Mouse (Mus musculus) liver, embryonic 13.5 days (tissue): ENCODE data around the gene Rasl11b. TPM values are rescaled to one million over a fixed set of nuclear protein-coding genes. Genes with fewer than 3 reads are reported as not detected.

Experiments used
- ATAC-seq: fragments of 200-750 bp; cut with Nextera tagmentation; 2 replicates; pipeline ENCODE4 v1.8.0; 2017; ENCODE audit warnings: low read depth, mild to moderate bottlenecking, moderate number of reproducible peaks, moderate library complexity
- DNase-seq: peaks from one replicate; pipeline ENCODE4 v3.0.0; 2022
- H3K27ac ChIP-seq: fragments of 300-500 bp; sonication (generic); 2 replicates; pipeline ENCODE4 v1.5.1; 2015; ENCODE audit warnings: moderate library complexity, mild to moderate bottlenecking, inconsistent platforms
- H3K27me3 ChIP-seq: fragments of 300-500 bp; sonication (generic); 2 replicates; pipeline ENCODE4 v1.6.1; 2015; ENCODE audit warnings: mild to moderate bottlenecking, inconsistent platforms
- H3K36me3 ChIP-seq: fragments of 300-500 bp; sonication (generic); 2 replicates; pipeline ENCODE4 v1.6.1; 2015; ENCODE audit warnings: mild to moderate bottlenecking, inconsistent platforms
- H3K4me1 ChIP-seq: fragments of 300-500 bp; sonication (generic); replicated peaks from 2 replicates; pipeline ENCODE4 v1.6.1; 2015; ENCODE audit warnings: inconsistent platforms
- H3K4me2 ChIP-seq: fragments of 300-500 bp; sonication (generic); 2 replicates; pipeline ENCODE4 v1.6.1; 2015; ENCODE audit warnings: inconsistent platforms, mild to moderate bottlenecking, moderate library complexity
- H3K4me3 ChIP-seq: fragments of 300-500 bp; sonication (generic); replicated peaks from 2 replicates; pipeline ENCODE4 v1.5.1; 2015; ENCODE audit warnings: mild to moderate bottlenecking, inconsistent platforms
- H3K9ac ChIP-seq: fragments of 300-500 bp; sonication (generic); 2 replicates; pipeline ENCODE4 v1.6.1; 2015; ENCODE audit warnings: mild to moderate bottlenecking, inconsistent platforms
- H3K9me3 ChIP-seq: fragments of 300-500 bp; sonication (generic); replicated peaks from 2 replicates; pipeline ENCODE4 v1.6.1; 2016; ENCODE audit warnings: inconsistent platforms
- WGBS: fragments of 180-500 bp; shearing (Covaris S2); methylation state at CpG from one replicate; pipeline ENCODE4 v1.1.7; 2015; ENCODE audit not compliant: insufficient replicate concordance; 5-methylcytosine and 5-hydroxymethylcytosine counted together
- polyA plus RNA-seq: library from polyadenylated mRNA; unstranded; fragments of >200 nt; fragmentation: Nextera tagmentation; extraction: Ambion mirVana; gene quantifications from 2 replicates; pipeline ENCODE4 v1.2.1, GENCODE M21; 2015

The Rasl11b gene
- polyA plus RNA-seq, 1 experiment from 2014 or later: 4.3 TPM

DNA sequence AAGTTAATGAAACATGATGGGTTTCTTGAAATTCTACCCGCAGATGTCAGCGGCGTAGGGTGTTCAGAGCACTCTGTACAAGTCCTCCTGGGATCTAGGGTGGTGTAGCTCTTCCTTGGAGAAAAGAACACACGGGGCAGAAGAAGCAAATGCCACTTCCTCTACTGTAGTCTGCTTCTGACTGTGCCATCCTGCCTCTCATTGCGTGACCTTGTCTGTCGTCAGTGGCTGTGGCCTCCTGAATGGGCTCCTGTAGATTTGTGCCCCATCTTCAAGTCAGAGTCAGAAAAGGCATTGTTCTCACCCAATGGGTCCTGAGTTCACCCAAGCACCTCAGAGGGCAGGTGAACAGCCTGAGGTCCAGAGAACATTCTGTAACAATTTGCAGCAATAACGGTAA lies 30.5 kb upstream of the Rasl11b start:
- no peak for ATAC-seq
- Histone ChIP-seq H3K4me3 (no peak overlapping the region), H3K4me2 (no peak overlapping the region), H3K27me3 (no peaks in the 10 kb centered on the region; the same call in 1 of the 2 replicates), H3K4me1 (peaks cover 13% of the 10 kb centered on the region), H3K36me3 (no peaks in the 10 kb centered on the region), H3K9ac (no peak overlapping the region), H3K9me3 (no peaks in the 10 kb centered on the region), H3K27ac (no peak overlapping the region)
- WGBS: 63% methylated on average over 7 of the region's 7 CpGs
- DNase-seq: no peak

DNA sequence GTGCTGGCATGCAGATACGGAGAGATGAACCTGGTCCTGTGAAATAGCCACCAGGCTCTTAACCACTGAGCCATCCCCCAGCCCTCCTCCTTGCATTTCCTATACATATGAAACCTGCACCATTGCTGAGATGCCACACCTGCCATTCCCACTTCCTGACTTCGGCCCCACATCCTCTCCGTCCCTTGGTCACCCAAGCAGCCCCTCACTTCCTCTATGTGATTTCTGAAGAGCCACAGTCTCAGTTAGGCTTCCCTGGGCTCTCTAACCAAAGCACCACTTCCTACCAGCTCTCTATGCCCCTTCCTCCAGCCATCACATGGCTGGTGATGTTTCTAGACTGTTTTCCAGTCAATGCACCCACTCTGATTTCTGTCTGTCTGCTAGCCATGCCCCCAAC lies 28.4 kb upstream of the Rasl11b start:
- H3K4me2 ChIP-seq: no peak overlapping the region
- no peak overlapping the region for H3K4me3 ChIP-seq
- no peaks in the 10 kb centered on the region for H3K4me1 ChIP-seq
- H3K9me3 ChIP-seq: no peaks in the 10 kb centered on the region
- 28% methylated on average over 3 of the region's 3 CpGs for WGBS
- H3K36me3 ChIP-seq: no peaks in the 10 kb centered on the region
- H3K27me3 ChIP-seq: no peaks in the 10 kb centered on the region
- no peak for DNase-seq
- no peak for ATAC-seq
- H3K27ac ChIP-seq: no peak overlapping the region
- no peak overlapping the region for H3K9ac ChIP-seq

DNA sequence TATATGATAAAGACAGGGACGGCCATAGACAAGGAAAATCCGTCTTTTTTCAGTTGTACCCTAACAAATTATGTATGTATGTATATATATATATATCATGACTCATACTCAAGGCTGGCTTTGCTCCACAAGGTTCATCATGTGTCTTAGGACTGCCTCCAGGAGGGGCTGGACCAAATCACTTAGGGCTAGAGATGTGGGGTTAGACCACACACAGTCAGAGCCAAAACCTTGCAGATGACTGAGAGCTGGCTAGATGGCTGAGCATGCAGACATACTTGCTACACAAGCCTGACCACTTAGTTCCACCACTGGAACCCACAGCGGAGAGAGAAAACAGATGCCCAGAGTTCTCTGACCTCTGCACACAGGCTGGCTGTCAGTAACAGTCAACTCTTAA lies 27.0 kb upstream of the Rasl11b start:
- ATAC-seq: no peak

DNA sequence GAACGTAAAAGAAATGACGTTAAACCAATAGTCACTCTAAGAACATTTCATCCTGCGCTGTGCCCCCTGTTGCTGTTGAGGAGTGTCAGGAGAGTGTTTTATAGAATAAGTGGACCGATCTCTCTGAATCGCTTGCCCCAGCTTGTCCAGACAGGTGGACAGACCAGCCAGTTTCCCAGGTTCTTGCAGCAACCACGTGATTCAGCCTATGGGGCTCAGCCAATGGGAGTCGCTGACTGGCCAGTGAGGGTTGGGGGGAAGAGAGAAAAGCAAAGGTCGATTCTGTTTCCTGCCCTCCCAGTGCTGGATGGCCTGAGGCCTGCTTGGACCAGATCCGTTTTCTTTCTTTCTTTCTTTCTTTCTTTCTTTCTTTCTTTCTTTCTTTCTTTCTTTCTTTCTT lies 23.3 kb upstream of the Rasl11b start:
- Histone ChIP-seq H3K27ac (no peak overlapping the region), H3K9ac (no peak overlapping the region), H3K4me1 (peaks cover 6% of the 10 kb centered on the region; the same call in 1 of the 2 replicates), H3K9me3 (no peaks in the 10 kb centered on the region), H3K4me3 (no peak overlapping the region), H3K4me2 (no peak overlapping the region), H3K36me3 (no peaks in the 10 kb centered on the region), H3K27me3 (0 out of 2 replicates have a peak, but pooled peaks cover 9% of the 10 kb centered on the region)
- WGBS: 55% methylated on average over 9 of the region's 9 CpGs
- peak; percentile 34; the same call in 1 of the 2 replicates for ATAC-seq
- DNase-seq: no peak

More for the DNA sequence above, 27.0 kb upstream of the Rasl11b start:
- Histone ChIP-seq H3K27ac (no peak overlapping the region), H3K4me1 (peaks cover 6% of the 10 kb centered on the region; the same call in 1 of the 2 replicates), H3K4me2 (no peak overlapping the region), H3K9ac (no peak overlapping the region), H3K36me3 (no peaks in the 10 kb centered on the region), H3K4me3 (no peak overlapping the region), H3K27me3 (0 out of 2 replicates have a peak, but pooled peaks cover 6% of the 10 kb centered on the region), H3K9me3 (no peaks in the 10 kb centered on the region)
- no peak for DNase-seq
- WGBS: 62% methylated on average over 3 of the region's 3 CpGs

- H3K27ac ChIP-seq: no peak overlapping the region; the same call in 1 of the 2 replicates
These were observed 22.9 kb upstream of the Rasl11b start for GRCm38 (mm10) chr5:74172208-74172607.

DNA sequence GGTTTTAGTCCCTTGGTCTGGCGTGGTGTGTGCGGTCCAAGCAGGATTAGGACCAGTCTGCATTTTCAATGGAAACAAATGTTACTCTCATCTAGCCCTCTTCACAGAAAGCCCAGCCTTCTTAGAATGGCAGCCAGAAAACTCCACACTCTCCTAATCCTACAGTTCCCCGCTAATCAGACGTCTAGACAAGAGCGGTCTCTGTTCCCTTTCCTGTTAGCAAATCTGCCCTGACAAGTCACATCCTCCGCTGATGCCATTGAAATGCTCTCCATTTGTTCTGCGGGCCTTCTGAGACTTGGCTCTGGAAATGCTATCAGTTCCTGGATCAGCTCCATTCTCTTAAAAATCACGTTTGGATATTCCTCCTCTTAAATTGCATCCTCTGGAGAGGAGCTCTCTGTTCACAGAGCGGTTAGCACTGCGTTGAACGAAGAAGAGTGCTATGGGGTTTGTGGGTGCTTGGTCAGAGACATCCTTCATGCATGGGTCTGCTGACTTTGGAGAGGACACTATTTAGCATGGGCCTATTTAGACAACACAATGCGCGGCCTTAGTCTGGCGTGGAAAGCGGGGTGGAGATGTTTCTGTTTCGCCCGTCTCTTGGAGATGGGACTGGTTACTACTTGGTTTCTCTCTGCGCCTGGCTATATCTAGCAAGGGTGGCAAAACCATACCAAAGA lies 21.8 kb upstream of the Rasl11b start:
- H3K4me3 ChIP-seq: no peak overlapping the region
- DNase-seq (no peak), ATAC-seq (no peak)
- H3K27me3 ChIP-seq: 0 out of 2 replicates have a peak, but pooled peaks cover 9% of the 10 kb centered on the region
- no peaks in the 10 kb centered on the region for H3K9me3 ChIP-seq
- no peak overlapping the region for H3K9ac ChIP-seq
- H3K36me3 ChIP-seq: no peaks in the 10 kb centered on the region
- 59% methylated on average over 18 of the region's 18 CpGs for WGBS
- no peak overlapping the region for H3K27ac ChIP-seq
- H3K4me1 ChIP-seq: peaks cover 6% of the 10 kb centered on the region; the same call in 1 of the 2 replicates
- H3K4me2 ChIP-seq: no peak overlapping the region

More at GRCm38 (mm10) chr5:74172208-74172607, 22.9 kb upstream of the Rasl11b start:
- H3K9ac ChIP-seq: no peak overlapping the region
- ATAC-seq (no peak), DNase-seq (no peak)
- no peaks in the 10 kb centered on the region for H3K36me3 ChIP-seq
- 0 out of 2 replicates have a peak, but pooled peaks cover 9% of the 10 kb centered on the region for H3K27me3 ChIP-seq
- H3K4me2 ChIP-seq: no peak overlapping the region
- 46% methylated on average over 12 of the region's 12 CpGs for WGBS
- no peak overlapping the region for H3K4me3 ChIP-seq
- H3K9me3 ChIP-seq: no peaks in the 10 kb centered on the region
- H3K4me1 ChIP-seq: peaks cover 6% of the 10 kb centered on the region; the same call in 1 of the 2 replicates

DNA sequence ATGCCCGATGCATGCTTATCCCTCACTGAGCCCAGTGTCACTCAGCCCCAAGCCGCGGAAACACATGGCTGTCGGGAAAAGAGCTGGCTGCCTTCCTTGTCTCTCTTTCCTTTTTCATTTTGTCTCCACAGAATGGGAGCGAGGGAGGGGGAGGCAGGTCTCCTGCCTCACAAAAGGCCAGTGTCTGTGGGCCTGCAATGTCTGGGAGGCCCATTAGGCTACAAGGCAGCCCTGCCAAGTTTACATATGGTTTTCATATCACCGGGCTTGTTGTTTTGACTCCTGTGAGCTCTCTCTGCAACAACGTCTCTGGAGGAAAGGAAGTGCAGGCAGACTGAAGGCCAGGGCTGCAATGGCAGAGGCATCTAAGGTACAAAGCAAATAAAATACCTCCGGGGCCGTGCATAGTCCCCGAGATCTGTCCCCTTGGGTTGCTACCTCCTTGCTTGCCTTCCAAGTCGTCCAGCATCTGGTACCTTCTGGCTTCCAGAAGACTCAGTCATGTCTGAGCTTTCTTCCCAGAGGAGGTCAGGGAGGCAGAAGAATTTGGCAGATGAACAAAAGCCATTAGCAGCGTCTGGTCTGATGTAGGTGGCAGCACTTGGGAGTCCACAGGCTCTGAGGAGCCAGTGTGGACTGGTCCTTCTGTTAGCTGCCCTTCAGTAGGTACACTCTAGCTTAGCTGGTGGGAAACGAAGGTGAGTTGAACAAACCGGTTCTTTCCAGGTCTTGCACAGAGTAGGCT lies 19.4 kb upstream of the Rasl11b start:
- no peak overlapping the region for H3K9ac ChIP-seq
- no peaks in the 10 kb centered on the region for H3K9me3 ChIP-seq
- DNase-seq (no peak), ATAC-seq (no peak)
- H3K4me2 ChIP-seq: no peak overlapping the region
- no peaks in the 10 kb centered on the region for H3K36me3 ChIP-seq
- 0 out of 2 replicates have a peak, but pooled peaks cover 9% of the 10 kb centered on the region for H3K27me3 ChIP-seq
- H3K4me3 ChIP-seq: no peak overlapping the region
- WGBS: 60% methylated on average over 14 of the region's 14 CpGs
- no peak overlapping the region for H3K27ac ChIP-seq
- peaks cover 6% of the 10 kb centered on the region; the same call in 1 of the 2 replicates for H3K4me1 ChIP-seq

DNA sequence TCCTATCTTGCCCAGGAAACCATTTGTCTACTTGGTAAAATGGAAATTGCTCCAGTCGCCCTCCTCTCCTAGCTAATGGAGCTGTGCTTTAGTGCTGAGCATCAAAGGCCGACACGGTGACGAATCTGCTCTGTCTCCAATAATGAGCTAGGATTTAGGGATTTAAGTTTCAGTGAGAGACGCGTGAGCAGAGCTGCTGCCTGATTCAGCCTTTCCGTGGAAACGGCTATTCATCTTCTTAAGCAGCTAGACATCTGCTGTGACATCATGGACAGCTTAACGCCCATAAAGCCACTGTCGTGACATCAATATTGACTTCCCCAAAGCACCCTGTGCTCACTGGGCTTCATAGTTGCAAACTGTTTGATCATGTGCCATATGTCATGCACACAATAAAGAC lies 14.9 kb upstream of the Rasl11b start:
- H3K27ac ChIP-seq: no peak overlapping the region
- H3K9ac ChIP-seq: no peak overlapping the region
- H3K4me2 ChIP-seq: no peak overlapping the region
- no peaks in the 10 kb centered on the region for H3K27me3 ChIP-seq
- DNase-seq: no peak
- no peaks in the 10 kb centered on the region for H3K36me3 ChIP-seq
- no peaks in the 10 kb centered on the region for H3K9me3 ChIP-seq
- 59% methylated on average over 10 of the region's 10 CpGs for WGBS
- no peak overlapping the region for H3K4me3 ChIP-seq
- H3K4me1 ChIP-seq: no peaks in the 10 kb centered on the region
- ATAC-seq: no peak

DNA sequence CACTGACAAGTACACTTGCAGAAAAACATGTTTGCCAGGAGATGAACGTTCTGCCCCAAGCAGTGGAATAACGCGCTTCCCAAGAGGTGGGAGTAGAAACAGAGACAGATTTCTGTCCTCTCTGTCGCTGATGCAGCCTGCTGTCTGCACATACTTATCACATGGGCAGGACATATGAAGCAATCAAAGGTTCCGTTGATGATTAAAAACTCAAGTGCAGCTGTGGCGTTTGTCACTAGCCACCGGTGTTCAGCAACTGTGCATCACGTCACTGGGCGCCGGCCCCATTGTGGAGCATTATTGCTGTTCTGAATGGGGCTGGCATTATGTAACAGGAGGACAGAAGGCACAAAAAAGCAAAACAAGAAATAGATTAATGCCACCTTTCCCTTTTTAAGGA lies 12.0 kb upstream of the Rasl11b start:
- 73% methylated on average over 10 of the region's 10 CpGs for WGBS
- no peaks in the 10 kb centered on the region for H3K4me1 ChIP-seq
- H3K4me2 ChIP-seq: no peak overlapping the region
- H3K36me3 ChIP-seq: no peaks in the 10 kb centered on the region
- H3K27me3 ChIP-seq: 0 out of 2 replicates have a peak, but pooled peaks cover 2% of the 10 kb centered on the region
- H3K9ac ChIP-seq: no peak overlapping the region
- H3K9me3 ChIP-seq: no peaks in the 10 kb centered on the region
- H3K4me3 ChIP-seq: no peak overlapping the region
- H3K27ac ChIP-seq: no peak overlapping the region
- ATAC-seq (no peak), DNase-seq (no peak)

DNA sequence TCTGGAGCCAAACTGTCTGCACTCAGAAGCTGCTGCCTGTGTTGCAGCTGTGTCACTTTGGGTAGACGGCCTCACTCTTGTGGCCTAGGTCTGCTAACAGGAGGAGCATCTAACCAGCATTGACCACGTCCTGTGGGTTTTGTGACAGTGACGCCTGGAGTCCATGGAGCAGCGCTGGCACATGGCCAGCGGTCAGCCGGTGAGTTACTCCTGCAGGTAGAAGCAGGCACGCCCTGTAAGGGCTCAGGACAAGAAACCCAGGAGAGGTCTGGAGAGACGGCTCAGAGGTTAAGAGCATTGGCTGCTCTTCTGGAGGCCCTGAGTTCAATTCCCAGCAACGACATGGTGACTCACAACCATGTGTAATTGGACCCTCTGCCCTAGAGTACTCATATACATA lies 10.5 kb upstream of the Rasl11b start:
- no peaks in the 10 kb centered on the region for H3K9me3 ChIP-seq
- no peaks in the 10 kb centered on the region for H3K36me3 ChIP-seq
- peaks cover 2% of the 10 kb centered on the region; the same call in 1 of the 2 replicates for H3K27me3 ChIP-seq
- no peak overlapping the region for H3K4me2 ChIP-seq
- ATAC-seq (no peak), DNase-seq (no peak)
- no peak overlapping the region for H3K9ac ChIP-seq
- no peak overlapping the region for H3K4me3 ChIP-seq
- H3K4me1 ChIP-seq: no peaks in the 10 kb centered on the region
- H3K27ac ChIP-seq: no peak overlapping the region
- WGBS: 45% methylated on average over 9 of the region's 9 CpGs

DNA sequence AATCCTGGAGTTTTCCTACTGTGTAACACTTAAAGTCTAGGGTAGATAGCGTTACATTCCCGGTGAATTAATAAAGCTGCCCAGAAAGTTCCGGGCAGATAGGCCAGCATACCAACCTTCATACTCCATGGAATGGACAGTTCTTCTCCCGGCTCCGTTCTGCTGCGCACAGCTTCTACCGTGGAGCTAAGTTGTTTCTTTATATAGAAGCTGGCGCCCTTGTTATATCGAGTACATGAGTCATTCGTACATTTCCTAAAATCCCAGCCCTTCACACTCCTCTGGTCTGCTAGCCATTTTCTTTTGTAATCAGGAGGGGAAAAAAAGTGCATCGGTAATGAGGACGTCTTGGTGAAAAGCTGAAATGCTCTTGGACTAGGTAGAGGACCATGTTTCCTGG lies 7.0 kb upstream of the Rasl11b start:
- H3K36me3 ChIP-seq: no peaks in the 10 kb centered on the region
- H3K9ac ChIP-seq: no peak overlapping the region
- no peak overlapping the region for H3K4me2 ChIP-seq
- ATAC-seq (no peak), DNase-seq (no peak)
- H3K27me3 ChIP-seq: peaks cover 23% of the 10 kb centered on the region
- no peaks in the 10 kb centered on the region for H3K4me1 ChIP-seq
- 80% methylated on average over 12 of the region's 12 CpGs for WGBS
- no peak overlapping the region for H3K27ac ChIP-seq
- H3K9me3 ChIP-seq: no peaks in the 10 kb centered on the region
- H3K4me3 ChIP-seq: no peak overlapping the region
